Mouse (Mus musculus): Measurements from ENCODE around the gene Rbms3.

- no peak for TF ChIP-seq MAFK (IDR thresholded peaks at IDR 0.05; ENCODE audit: insufficient read depth, low read depth, low read length)
- TF ChIP-seq CHD2 (IDR thresholded peaks at IDR 0.05; ENCODE audit: low read depth, low read length): no peak
- no peak for TF ChIP-seq ZNF384 (IDR thresholded peaks at IDR 0.05; ENCODE audit: low read depth, low read length)
Observed at GRCm38 (mm10) chr9:117317251-117317650, 312.5 kb downstream of the Rbms3 start.

Data from ES-E14 (cell line).